Mouse (Mus musculus): ENCODE results near the gene Tas2r129.

DNA sequence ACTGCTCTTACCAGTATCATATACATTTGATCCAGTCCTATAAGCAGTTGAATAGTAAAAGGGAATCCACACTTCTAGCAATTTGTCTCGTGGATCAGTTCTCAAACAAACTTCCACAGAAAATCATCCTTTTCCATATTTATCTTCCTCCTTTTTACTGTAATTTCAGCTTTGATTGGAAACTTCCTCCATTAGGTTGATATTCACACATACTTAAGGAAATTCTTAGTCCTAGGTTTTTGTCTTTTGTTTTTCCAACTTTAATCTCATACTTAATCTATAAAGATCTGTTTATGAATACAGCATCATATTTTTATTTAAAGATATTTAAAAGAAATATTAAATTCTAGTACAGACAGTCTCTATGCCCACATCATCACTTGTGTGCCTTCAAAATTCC, 6.9 kb downstream of the Tas2r129 start, which contains the start of gene Tas2r131:
- no peak for TF ChIP-seq CTCF (IDR thresholded peaks at IDR 0.05; ENCODE audit: borderline replicate concordance, control insufficient read depth, extremely low read depth, insufficient read depth, low read length, poor library complexity)
- TF ChIP-seq POLR2A (IDR thresholded peaks at IDR 0.05; ENCODE audit: control insufficient read depth, extremely low read depth, insufficient read depth, low read length, poor library complexity), result no peak
